Mouse (Mus musculus) bone marrow, adult 2 months (tissue): ENCODE results near the gene Acadm. TPM values are rescaled to one million over a fixed set of nuclear protein-coding genes. Genes with fewer than 3 reads are reported as not detected.

ENCODE experiments used
- H3K27ac ChIP-seq: fragments of 200-500 bp; 2 replicates; pipeline ENCODE4 v1.5.1; 2012; ENCODE audit warnings: low read depth, mild to moderate bottlenecking, control low read depth, inconsistent platforms, low read length; ENCODE audit not compliant: control insufficient read depth, poor library complexity, insufficient read depth
- H3K4me1 ChIP-seq: fragments of 200-500 bp; 2 replicates; pipeline ENCODE4 v1.6.1; 2011; ENCODE audit warnings: low read length; ENCODE audit not compliant: control insufficient read depth, insufficient read depth
- H3K4me3 ChIP-seq: fragments of 200-500 bp; replicated peaks from 2 replicates; pipeline ENCODE3; 2011; ENCODE audit warnings: mild to moderate bottlenecking, low read depth, low read length, control low read depth; ENCODE audit not compliant: control insufficient read depth
- CTCF ChIP-seq: fragments of 200-500 bp; IDR thresholded peaks from 2 replicates; pipeline ENCODE4 v1.5.1; 2011; ENCODE audit warnings: low read length, control low read depth; ENCODE audit not compliant: control insufficient read depth, insufficient read depth
- POLR2A ChIP-seq: fragments of 200-500 bp; IDR thresholded peaks from 2 replicates; pipeline ENCODE4 v1.6.1; 2011; ENCODE audit warnings: low read depth, mild to moderate bottlenecking, control low read depth, low read length, borderline replicate concordance; ENCODE audit not compliant: control insufficient read depth
- WGBS: fragments of 180-500 bp; shearing (Covaris S2); methylation state at CpG from one replicate; pipeline ENCODE4 v1.1.7; 2018; 5-methylcytosine and 5-hydroxymethylcytosine counted together
- polyA plus RNA-seq: library from polyadenylated mRNA; stranded (reverse); fragments of >200 nt; gene quantifications from 2 replicates; pipeline ENCODE4 v1.2.4, GENCODE M21; 2011; ENCODE audit warnings: low replicate concordance; ENCODE audit not compliant: missing spikeins, insufficient read depth, insufficient read length

Gene Acadm
- polyA plus RNA-seq, 1 experiment: 65.8 TPM

DNA sequence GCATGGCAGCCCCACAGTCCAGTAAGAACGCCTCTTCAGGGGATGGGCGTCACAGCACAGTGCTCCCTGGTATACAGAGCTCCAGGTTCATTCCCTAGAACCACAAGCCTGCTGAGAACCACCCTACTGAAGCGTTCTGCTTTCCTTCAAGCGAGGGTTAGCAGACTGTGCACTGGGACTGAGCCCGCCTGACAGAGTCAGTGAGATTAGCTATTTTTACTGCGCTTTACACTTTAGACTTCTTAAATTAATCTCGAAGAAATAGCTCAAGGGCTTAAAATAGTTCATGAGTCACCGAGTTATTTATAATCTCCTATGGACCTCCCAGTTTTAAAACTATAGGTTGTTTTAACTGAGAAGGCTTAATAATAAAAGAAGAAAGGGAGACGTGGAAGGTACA is 8.6 kb downstream of the Acadm start:
- H3K4me3 ChIP-seq: no peak overlapping the region
- 80% methylated on average over 9 of the region's 9 CpGs for WGBS
- no peaks in the 10 kb centered on the region for H3K4me1 ChIP-seq
- TF ChIP-seq CTCF: no peak
- no peak for TF ChIP-seq POLR2A
- H3K27ac ChIP-seq: no peak overlapping the region

GRCm38 (mm10) chr3:153932461-153932860 is 12.0 kb downstream of the Acadm start:
- no peaks in the 10 kb centered on the region for H3K4me1 ChIP-seq
- 75% methylated on average over 5 of the region's 5 CpGs for WGBS
- no peak overlapping the region for H3K4me3 ChIP-seq
- no peak for TF ChIP-seq POLR2A
- TF ChIP-seq CTCF: no peak
- H3K27ac ChIP-seq: no peak overlapping the region

GRCm38 (mm10) chr3:153929526-153929925 is 14.9 kb downstream of the Acadm start:
- no peak overlapping the region for H3K27ac ChIP-seq
- WGBS: 69% methylated on average over 11 of the region's 11 CpGs
- no peak for TF ChIP-seq CTCF
- TF ChIP-seq POLR2A: no peak
- no peaks in the 10 kb centered on the region for H3K4me1 ChIP-seq
- H3K4me3 ChIP-seq: no peak overlapping the region

- peaks cover 1% of the 10 kb centered on the region; the same call in 1 of the 2 replicates for H3K4me1 ChIP-seq
- H3K27ac ChIP-seq: no peak overlapping the region
- 88% methylated on average over 7 of the region's 7 CpGs for WGBS
- TF ChIP-seq CTCF (no peak), POLR2A (no peak)
- H3K4me3 ChIP-seq: no peak overlapping the region
Observed at GRCm38 (mm10) chr3:153926333-153926732, 18.1 kb downstream of the Acadm start.

DNA sequence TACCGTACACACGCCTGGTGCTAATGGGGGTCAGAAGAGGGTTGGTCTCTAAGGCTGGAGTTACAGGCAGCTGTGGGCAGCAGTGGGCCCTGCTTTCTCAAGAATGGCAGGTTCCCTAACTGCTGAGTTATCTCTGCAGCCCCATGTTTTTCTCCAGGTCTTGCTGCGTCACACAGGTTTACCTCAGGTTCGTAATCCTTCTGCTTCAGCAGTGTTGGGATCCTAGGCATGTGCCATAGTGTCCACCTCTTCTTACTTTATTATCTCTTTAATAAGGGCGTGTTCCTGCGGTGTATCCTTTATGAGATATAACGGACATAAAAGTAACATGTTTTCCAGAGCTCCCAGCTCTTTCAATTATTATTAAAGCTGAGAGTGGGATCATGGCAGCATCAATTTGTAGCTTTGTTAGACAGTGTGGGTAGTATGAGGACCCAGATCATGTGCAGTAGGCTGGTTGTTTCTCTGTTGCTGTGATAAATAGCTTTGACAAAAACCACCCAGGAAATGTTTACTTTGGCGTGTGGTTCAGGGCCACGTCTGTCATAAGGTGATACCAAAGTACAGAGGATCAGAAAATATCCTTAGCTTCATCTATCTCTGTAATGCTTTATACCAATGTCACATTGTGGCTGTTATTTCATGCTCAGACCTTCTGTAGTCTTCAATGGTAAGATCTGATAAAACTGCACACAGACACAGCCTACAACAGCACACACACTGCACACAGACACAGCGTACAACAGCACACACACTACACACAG is 23.1 kb downstream of the Acadm start:
- no peak for TF ChIP-seq CTCF
- TF ChIP-seq POLR2A: no peak
- H3K27ac ChIP-seq: no peak overlapping the region
- peaks cover 4% of the 10 kb centered on the region for H3K4me1 ChIP-seq
- WGBS: 73% methylated on average over 10 of the region's 10 CpGs
- H3K4me3 ChIP-seq: no peak overlapping the region

DNA sequence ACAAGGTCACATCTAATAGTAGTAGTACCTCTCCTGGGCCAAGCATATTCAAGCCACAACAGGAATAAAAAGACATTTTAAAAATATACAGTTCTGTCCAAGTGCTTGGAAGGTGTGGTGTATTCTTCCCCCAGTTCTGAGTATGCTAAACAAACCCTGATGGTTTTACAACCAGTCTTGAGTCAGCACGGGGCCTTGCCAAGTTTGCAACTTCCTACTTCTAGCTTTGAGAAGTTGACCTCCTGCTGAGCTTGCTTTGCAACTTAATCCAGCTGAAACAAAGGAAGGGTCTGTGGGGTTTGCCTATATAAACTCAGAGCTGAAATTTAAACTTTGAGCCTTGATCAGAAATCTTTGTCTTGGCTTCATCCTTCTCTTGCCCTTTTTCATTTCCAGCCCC is 27.2 kb downstream of the Acadm start:
- no peak overlapping the region for H3K4me3 ChIP-seq
- 10% methylated on average over 1 of the region's 1 CpGs for WGBS
- no peak overlapping the region for H3K27ac ChIP-seq
- TF ChIP-seq CTCF: no peak
- TF ChIP-seq POLR2A: no peak
- peaks cover 4% of the 10 kb centered on the region for H3K4me1 ChIP-seq

DNA sequence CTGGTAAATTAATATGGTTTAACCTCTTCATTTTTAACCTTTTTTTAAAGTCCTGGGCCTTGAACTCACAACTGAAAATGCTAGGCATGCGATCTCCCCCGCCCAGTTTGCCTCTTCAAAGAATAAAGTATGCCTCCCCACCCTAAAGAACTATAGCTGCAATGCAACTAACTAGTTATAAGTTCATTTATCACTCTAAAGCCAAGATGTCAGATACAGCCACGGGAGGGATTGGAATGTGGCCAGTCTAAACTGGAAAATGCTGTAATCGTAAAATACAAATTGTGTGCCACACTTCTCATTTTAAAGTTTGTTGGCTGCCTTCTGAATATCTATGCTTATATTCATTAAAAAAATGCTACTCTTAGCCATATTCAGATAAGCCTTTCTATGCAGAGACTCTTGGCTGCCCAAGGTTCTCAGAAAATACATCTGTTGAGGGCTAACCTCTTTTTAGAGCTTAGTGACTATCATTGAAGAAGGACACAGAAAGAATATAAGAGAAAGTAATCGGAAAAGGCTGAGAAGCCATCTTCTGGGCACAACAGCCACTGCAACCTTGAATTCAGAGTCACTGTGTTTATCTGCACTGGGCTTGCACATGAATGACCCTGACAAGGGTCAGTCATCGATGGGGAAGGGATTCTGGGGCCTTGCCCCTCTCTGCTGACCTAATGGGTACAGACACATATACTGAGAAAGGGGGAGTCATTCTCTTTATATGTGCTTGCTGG is 30.8 kb downstream of the Acadm start:
- no peak overlapping the region for H3K4me3 ChIP-seq
- TF ChIP-seq CTCF (no peak), POLR2A (no peak)
- no peak overlapping the region for H3K27ac ChIP-seq
- WGBS: 40% methylated on average over 6 of the region's 6 CpGs
- H3K4me1 ChIP-seq: peaks cover 2% of the 10 kb centered on the region
